Mouse (Mus musculus) bone marrow macrophage, adult 2 months (primary cell): ENCODE data around the gene Podn.

Source experiments
- CTCF ChIP-seq: IDR thresholded peaks from 2 replicates; pipeline ENCODE4 v1.5.1; 2012; ENCODE audit warnings: low read depth, mild to moderate bottlenecking, low read length, moderate library complexity
- POLR2A ChIP-seq: IDR thresholded peaks from 2 replicates; pipeline ENCODE4 v1.6.1; 2012; ENCODE audit warnings: mild to moderate bottlenecking, low read depth, low read length, borderline replicate concordance

DNA sequence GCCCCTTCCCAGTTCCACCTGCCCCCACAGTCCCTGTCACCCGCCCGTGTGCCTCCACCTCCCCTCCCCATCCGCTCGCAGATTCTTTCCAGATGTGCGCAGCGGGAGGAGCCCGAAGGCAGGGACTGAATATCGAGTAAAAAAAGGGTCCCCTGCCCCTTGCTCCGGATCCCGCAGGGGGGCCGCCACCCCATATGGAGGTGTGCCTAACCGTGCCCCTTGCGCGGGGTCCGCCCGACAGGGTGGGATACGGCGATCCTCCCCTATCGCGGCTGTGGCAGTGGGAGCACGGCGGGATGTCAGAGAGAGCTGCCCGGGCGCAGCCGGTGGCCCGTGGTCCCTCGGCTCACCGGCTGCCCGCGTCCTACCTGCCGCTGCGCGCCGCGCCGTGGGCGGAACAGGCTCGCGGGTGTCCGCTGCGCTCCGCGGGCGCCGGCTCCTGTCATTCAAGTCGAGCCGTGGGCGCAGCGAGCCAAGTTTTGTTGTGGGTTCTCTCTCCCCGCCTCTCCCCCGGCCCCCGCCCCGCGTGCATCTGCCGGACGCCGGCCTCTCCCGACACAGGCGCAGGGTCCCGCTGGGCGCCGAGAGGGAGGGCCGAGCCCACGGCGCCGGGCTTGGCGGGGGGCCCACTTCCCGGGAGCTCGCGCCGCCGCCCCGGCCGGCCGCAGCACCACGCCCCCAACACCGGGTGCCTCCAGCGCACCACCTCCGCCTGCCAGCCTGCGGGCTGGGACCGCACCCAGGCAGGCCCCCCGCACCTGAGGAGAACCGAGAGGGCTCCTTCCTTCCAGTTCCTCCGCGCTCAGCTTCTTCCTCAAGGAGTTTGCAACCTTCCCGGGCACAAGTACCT is 64.5 kb downstream of the Podn start:
- no peak for TF ChIP-seq CTCF
- no peak for TF ChIP-seq POLR2A
